Mouse (Mus musculus) hindbrain, embryonic 14.5 days (tissue): ENCODE data around the gene Gm42957. TPM values are rescaled to one million over a fixed set of nuclear protein-coding genes. Genes with fewer than 3 reads are reported as not detected.

Experiments
- ATAC-seq: fragments of 200-750 bp; cut with Nextera tagmentation; 2 replicates; pipeline ENCODE4 v1.8.0; 2017; ENCODE audit warnings: moderate number of reproducible peaks, mild to moderate bottlenecking, moderate TSS enrichment, moderate library complexity; ENCODE audit not compliant: low FRiP score
- DNase-seq: peaks from one replicate; pipeline ENCODE4 v3.0.0-alpha.2; 2015; ENCODE audit warnings: low spot score
- H3K27ac ChIP-seq: fragments of 300-500 bp; sonication (generic); 2 replicates; pipeline ENCODE4 v1.5.1; 2014; ENCODE audit warnings: mild to moderate bottlenecking, moderate library complexity
- H3K27me3 ChIP-seq: fragments of 300-500 bp; sonication (generic); 2 replicates; pipeline ENCODE4 v1.6.1; 2014; ENCODE audit warnings: mild to moderate bottlenecking, low read length, mixed read lengths; ENCODE audit not compliant: control insufficient read depth, insufficient read depth
- H3K36me3 ChIP-seq: fragments of 300-500 bp; sonication (generic); replicated peaks from 2 replicates; pipeline ENCODE4 v1.6.1; 2014; ENCODE audit not compliant: control insufficient read depth, insufficient read depth
- H3K4me1 ChIP-seq: fragments of 300-500 bp; sonication (generic); replicated peaks from 2 replicates; pipeline ENCODE4 v1.6.1; 2014; ENCODE audit warnings: antibody characterized with exemption, low read length, mixed read lengths; ENCODE audit not compliant: control insufficient read depth, insufficient read depth
- H3K4me2 ChIP-seq: fragments of 300-500 bp; sonication (generic); replicated peaks from 2 replicates; pipeline ENCODE4 v1.6.1; 2014; ENCODE audit warnings: mild to moderate bottlenecking, moderate library complexity
- H3K4me3 ChIP-seq: fragments of 300-500 bp; sonication (generic); replicated peaks from 2 replicates; pipeline ENCODE4 v1.5.1; 2014; ENCODE audit warnings: mild to moderate bottlenecking, low read length
- H3K9ac ChIP-seq: fragments of 300-500 bp; sonication (generic); 2 replicates; pipeline ENCODE4 v1.6.1; 2014
- H3K9me3 ChIP-seq: fragments of 300-500 bp; sonication (generic); 2 replicates; pipeline ENCODE4 v1.6.1; 2016; ENCODE audit warnings: low read length; ENCODE audit not compliant: control insufficient read depth
- WGBS: fragments of 180-500 bp; shearing (Covaris S2); extraction: QIAGEN DNeasy Blood & Tissue Kit; methylation state at CpG from one replicate; pipeline ENCODE4 v1.1.7; 2014; 5-methylcytosine and 5-hydroxymethylcytosine counted together
- polyA plus RNA-seq: library from polyadenylated mRNA; unstranded; fragments of >200 nt; fragmentation: Nextera tagmentation; extraction: Ambion mirVana; gene quantifications from 2 replicates; pipeline ENCODE4 v1.2.1, GENCODE M21; 2014

The Gm42957 gene
- polyA plus RNA-seq, 1 experiment from 2014 or later = 0.07 TPM

GRCm38 (mm10) chr3:96666916-96667315, 31.6 kb downstream of the Gm42957 start:
- Histone ChIP-seq H3K27ac (no peak overlapping the region), H3K36me3 (no peaks in the 10 kb centered on the region), H3K9me3 (no peaks in the 10 kb centered on the region), H3K9ac (no peak overlapping the region), H3K4me1 (peaks cover 10% of the 10 kb centered on the region; the same call in 1 of the 2 replicates), H3K27me3 (peaks cover 9% of the 10 kb centered on the region; the same call in 1 of the 2 replicates), H3K4me3 (no peak overlapping the region), H3K4me2 (no peak overlapping the region)
- WGBS = 96% methylated on average over 5 of the region's 5 CpGs
- DNase-seq = no peak
- ATAC-seq = no peak

- Histone ChIP-seq H3K27me3 (peaks cover 9% of the 10 kb centered on the region; the same call in 1 of the 2 replicates), H3K36me3 (no peaks in the 10 kb centered on the region), H3K9ac (no peak overlapping the region), H3K4me1 (peaks cover 10% of the 10 kb centered on the region; the same call in 1 of the 2 replicates), H3K4me2 (no peak overlapping the region), H3K9me3 (no peaks in the 10 kb centered on the region), H3K4me3 (no peak overlapping the region), H3K27ac (no peak overlapping the region)
- DNase-seq (no peak), ATAC-seq (no peak)
- 52% methylated on average over 1 of the region's 1 CpGs for WGBS
Observed at GRCm38 (mm10) chr3:96667316-96667715, 32.0 kb downstream of the Gm42957 start.

GRCm38 (mm10) chr3:96668424-96669067, 33.3 kb downstream of the Gm42957 start:
- ATAC-seq = no peak

GRCm38 (mm10) chr3:96669727-96670468, 34.6 kb downstream of the Gm42957 start, which contains the start of gene Ankrd35:
Gene Ankrd35 (plus strand): TSS chr3:96670131.
- ATAC-seq (peak; percentile 94), DNase-seq (peak; percentile 67)
- WGBS = 5% methylated on average over 35 of the region's 35 CpGs
- H3K4me2 ChIP-seq = peak within 1 kb of the TSS; percentile 59
- H3K27me3 ChIP-seq = peaks cover 9% of the 10 kb centered on the region; the same call in 1 of the 2 replicates
- no peaks in the 10 kb centered on the region for H3K9me3 ChIP-seq
- peak within 1 kb of the TSS; percentile 39 for H3K4me3 ChIP-seq
- peak within 1 kb of the TSS; percentile 36; the same call in 1 of the 2 replicates for H3K9ac ChIP-seq
- no peaks in the 10 kb centered on the region; the same call in 1 of the 2 replicates for H3K4me1 ChIP-seq
- H3K36me3 ChIP-seq = no peaks in the 10 kb centered on the region
- H3K27ac ChIP-seq = no peak within 1 kb of the TSS

More at GRCm38 (mm10) chr3:96668424-96669067, 33.3 kb downstream of the Gm42957 start:
- no peak overlapping the region for H3K9ac ChIP-seq
- H3K36me3 ChIP-seq = no peaks in the 10 kb centered on the region
- H3K9me3 ChIP-seq = no peaks in the 10 kb centered on the region
- WGBS = 97% methylated on average over 5 of the region's 5 CpGs
- H3K27ac ChIP-seq = no peak overlapping the region
- H3K4me1 ChIP-seq = peaks cover 3% of the 10 kb centered on the region; the same call in 1 of the 2 replicates
- DNase-seq = no peak
- no peak overlapping the region for H3K4me2 ChIP-seq
- H3K4me3 ChIP-seq = no peak overlapping the region
- peaks cover 9% of the 10 kb centered on the region; the same call in 1 of the 2 replicates for H3K27me3 ChIP-seq

GRCm38 (mm10) chr3:96671519-96671918, 36.2 kb downstream of the Gm42957 start:
- H3K27ac ChIP-seq = no peak overlapping the region
- no peak overlapping the region for H3K9ac ChIP-seq
- ATAC-seq (no peak), DNase-seq (no peak)
- WGBS = 93% methylated on average over 5 of the region's 5 CpGs
- peaks cover 9% of the 10 kb centered on the region; the same call in 1 of the 2 replicates for H3K27me3 ChIP-seq
- H3K4me3 ChIP-seq = no peak overlapping the region
- H3K9me3 ChIP-seq = no peaks in the 10 kb centered on the region
- no peak overlapping the region for H3K4me2 ChIP-seq
- no peaks in the 10 kb centered on the region for H3K36me3 ChIP-seq
- no peaks in the 10 kb centered on the region; the same call in 1 of the 2 replicates for H3K4me1 ChIP-seq

GRCm38 (mm10) chr3:96673514-96673913, 38.2 kb downstream of the Gm42957 start:
- H3K9ac ChIP-seq = no peak overlapping the region
- DNase-seq (no peak), ATAC-seq (no peak)
- peaks cover 9% of the 10 kb centered on the region; the same call in 1 of the 2 replicates for H3K27me3 ChIP-seq
- H3K4me2 ChIP-seq = no peak overlapping the region
- 69% methylated on average over 4 of the region's 4 CpGs for WGBS
- H3K9me3 ChIP-seq = no peaks in the 10 kb centered on the region
- no peaks in the 10 kb centered on the region; the same call in 1 of the 2 replicates for H3K4me1 ChIP-seq
- H3K4me3 ChIP-seq = no peak overlapping the region
- H3K36me3 ChIP-seq = no peaks in the 10 kb centered on the region
- H3K27ac ChIP-seq = no peak overlapping the region

- ATAC-seq (no peak), DNase-seq (no peak)
- H3K4me3 ChIP-seq = no peak overlapping the region
- 64% methylated on average over 8 of the region's 8 CpGs for WGBS
- no peaks in the 10 kb centered on the region for H3K9me3 ChIP-seq
- H3K9ac ChIP-seq = no peak overlapping the region
- no peaks in the 10 kb centered on the region; the same call in 1 of the 2 replicates for H3K4me1 ChIP-seq
- no peak overlapping the region for H3K4me2 ChIP-seq
- no peaks in the 10 kb centered on the region for H3K36me3 ChIP-seq
- peaks cover 9% of the 10 kb centered on the region; the same call in 1 of the 2 replicates for H3K27me3 ChIP-seq
- H3K27ac ChIP-seq = no peak overlapping the region
Observed at GRCm38 (mm10) chr3:96674442-96674841, 39.2 kb downstream of the Gm42957 start.

GRCm38 (mm10) chr3:96675171-96675570, 39.9 kb downstream of the Gm42957 start:
- Histone ChIP-seq H3K4me1 (no peaks in the 10 kb centered on the region; the same call in 1 of the 2 replicates), H3K27me3 (peaks cover 9% of the 10 kb centered on the region; the same call in 1 of the 2 replicates), H3K4me2 (no peak overlapping the region), H3K4me3 (no peak overlapping the region), H3K9me3 (no peaks in the 10 kb centered on the region), H3K9ac (no peak overlapping the region), H3K36me3 (no peaks in the 10 kb centered on the region), H3K27ac (no peak overlapping the region)
- WGBS = 83% methylated on average over 3 of the region's 3 CpGs
- no peak for ATAC-seq
- DNase-seq = no peak

GRCm38 (mm10) chr3:96675690-96676089, 40.4 kb downstream of the Gm42957 start:
- WGBS = 28% methylated on average over 3 of the region's 3 CpGs
- Histone ChIP-seq H3K9me3 (no peaks in the 10 kb centered on the region), H3K27ac (no peak overlapping the region), H3K27me3 (peaks cover 4% of the 10 kb centered on the region; the same call in 1 of the 2 replicates), H3K36me3 (no peaks in the 10 kb centered on the region), H3K4me2 (no peak overlapping the region), H3K4me1 (no peaks in the 10 kb centered on the region), H3K4me3 (no peak overlapping the region), H3K9ac (no peak overlapping the region)
- DNase-seq (no peak), ATAC-seq (no peak)
